Mouse (Mus musculus) cerebellum, postnatal 10 days (tissue): ENCODE results near the gene Hsh2d.

Source experiments
- DNase-seq, 2 experiments: peaks; one replicate each; pipeline ENCODE4 v3.0.0; 2021; ENCODE audit warnings: mixed read lengths in 2 of 2

Hsh2d gene

GRCm38 (mm10) chr8:72189417-72190214 is at the start of gene Hsh2d:
Gene Hsh2d, plus strand, starts transcription at chr8:72189638.
- no peak for DNase-seq

- no peak for DNase-seq
Observed at GRCm38 (mm10) chr8:72143256-72143824, 46.1 kb upstream of the Hsh2d start.

GRCm38 (mm10) chr8:72144345-72144975 is 45.0 kb upstream of the Hsh2d start:
- no peak for DNase-seq

- no peak for DNase-seq
Observed at GRCm38 (mm10) chr8:72145511-72145910, 43.9 kb upstream of the Hsh2d start.

- no peak for DNase-seq
Observed at GRCm38 (mm10) chr8:72146056-72146455, 43.4 kb upstream of the Hsh2d start.

GRCm38 (mm10) chr8:72146556-72146955 is 42.9 kb upstream of the Hsh2d start:
- DNase-seq: no peak

- no peak for DNase-seq
Observed at GRCm38 (mm10) chr8:72147266-72147665, 42.2 kb upstream of the Hsh2d start.

GRCm38 (mm10) chr8:72149056-72149455 is 40.4 kb upstream of the Hsh2d start:
- DNase-seq: no peak

GRCm38 (mm10) chr8:72151418-72152078 is 37.9 kb upstream of the Hsh2d start:
- no peak for DNase-seq

GRCm38 (mm10) chr8:72153382-72153781 is 36.1 kb upstream of the Hsh2d start:
- DNase-seq: no peak

GRCm38 (mm10) chr8:72158096-72158495 is 31.3 kb upstream of the Hsh2d start:
- DNase-seq: no peak

GRCm38 (mm10) chr8:72158726-72159125 is 30.7 kb upstream of the Hsh2d start:
- no peak for DNase-seq

GRCm38 (mm10) chr8:72160007-72160406 is 29.4 kb upstream of the Hsh2d start:
- DNase-seq: peak in 1 of 2 experiments; percentile 28

- DNase-seq: peak; percentile 100
Observed at GRCm38 (mm10) chr8:72160707-72161697, 28.4 kb upstream of the Hsh2d start, which contains the start of gene Rab8a. Gene Rab8a, plus strand, starts transcription at chr8:72161200.

GRCm38 (mm10) chr8:72162821-72163220 is 26.6 kb upstream of the Hsh2d start:
- no peak for DNase-seq

GRCm38 (mm10) chr8:72169098-72169668 is 20.3 kb upstream of the Hsh2d start:
- no peak for DNase-seq

GRCm38 (mm10) chr8:72169681-72170249 is 19.7 kb upstream of the Hsh2d start:
- no peak for DNase-seq

- DNase-seq: peak; percentile 91 to 95
Observed at GRCm38 (mm10) chr8:72177346-72177925, 12.0 kb upstream of the Hsh2d start.

GRCm38 (mm10) chr8:72183554-72184202 is 5.8 kb upstream of the Hsh2d start:
- DNase-seq: peak; percentile 50 to 61

- DNase-seq: no peak
Observed at GRCm38 (mm10) chr8:72187793-72188331, 1.6 kb upstream of the Hsh2d start.
